Mouse (Mus musculus): ENCODE data around the gene Trdmt1.

DNA sequence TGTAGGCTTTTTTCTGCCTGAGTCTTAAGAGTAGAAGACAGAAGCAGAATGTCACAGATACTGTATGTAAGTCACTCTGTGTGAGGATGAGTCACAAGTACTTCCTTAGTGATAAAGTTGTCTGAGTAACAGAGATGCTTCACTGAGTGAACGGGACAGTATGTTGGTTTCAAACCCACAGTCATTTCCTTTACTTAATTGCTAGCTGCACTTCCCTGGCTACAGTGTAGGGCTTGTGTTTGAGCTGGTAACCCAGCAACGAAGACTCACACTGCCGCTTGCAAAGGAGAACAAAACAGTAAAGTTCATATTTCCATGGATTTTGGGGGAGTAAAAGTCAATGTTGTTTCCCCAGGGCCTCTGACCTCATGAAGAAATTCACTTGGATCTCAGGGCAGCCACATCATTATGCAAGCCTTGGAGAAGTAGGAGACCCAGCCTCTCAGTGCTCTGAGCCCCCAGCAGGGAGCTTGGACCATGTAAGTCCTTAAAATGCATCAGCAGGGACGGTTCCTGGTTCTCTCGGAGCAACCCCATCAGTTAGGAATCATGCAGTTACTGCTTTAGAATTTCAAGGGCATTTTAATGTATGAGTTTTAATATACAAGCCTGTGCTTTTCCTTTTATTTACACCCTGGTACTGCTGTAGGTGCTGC lies 14.3 kb upstream of the Trdmt1 start:
- no peak for TF ChIP-seq EP300 (IDR thresholded peaks at IDR 0.05; ENCODE audit: low read depth)
- TF ChIP-seq CTCF (IDR thresholded peaks at IDR 0.05; ENCODE audit: low read depth), result no peak
